8 mouse cellular contexts compared by ENCODE assay signal in the genomic region with DNA sequence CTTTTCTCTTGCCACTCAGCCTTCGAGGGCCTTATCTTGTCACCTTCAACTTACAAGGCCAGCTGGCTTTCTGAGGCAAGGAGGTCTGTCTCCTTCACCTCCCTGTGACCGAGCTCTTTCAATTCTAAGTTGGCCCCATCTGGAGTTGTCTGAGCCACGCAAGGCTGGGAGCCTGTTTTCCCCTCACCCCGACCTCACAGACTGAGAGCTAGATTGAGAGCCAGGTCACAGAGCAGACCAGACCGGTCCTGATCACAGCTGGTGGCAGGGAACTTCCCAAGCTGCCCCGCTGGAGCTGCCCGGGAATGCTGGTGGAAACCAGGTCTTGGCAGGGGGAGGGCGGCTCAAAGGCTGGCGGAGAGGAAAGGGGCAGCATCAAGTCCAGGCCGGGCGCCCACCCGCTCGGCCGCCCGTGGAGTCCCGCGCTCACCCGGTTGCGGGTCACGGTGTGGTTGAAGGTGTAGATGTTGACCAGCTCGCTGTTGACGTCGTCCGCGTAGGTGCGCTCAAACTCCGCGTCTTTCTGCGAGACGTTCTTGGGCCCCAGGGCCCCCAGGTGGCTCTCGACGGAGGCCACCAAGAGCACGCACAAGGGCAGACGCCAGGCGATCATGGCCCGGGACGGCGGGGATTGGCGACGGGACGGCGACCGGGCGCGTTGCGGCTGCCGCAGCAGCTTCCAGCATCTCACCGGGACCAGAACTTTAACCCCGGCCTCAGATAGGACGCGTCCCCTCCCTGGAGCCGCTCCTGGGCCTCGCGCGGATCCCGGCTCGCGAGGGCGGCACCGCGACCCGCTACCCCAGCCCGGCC. TPM values are rescaled to one million over a fixed set of nuclear protein-coding genes. Genes with fewer than 3 reads are reported as not detected.
A peak's percentile ranks its signal among the peaks of the same experiment; 100 is the strongest.
DNase-seq lines count a peak whose midpoint lies in the region; ATAC-seq lines count a peak whose summit lies in the region.

No protein-coding gene starts in this region.

- peak overlapping the region; percentile 92 for H3K4me3 ChIP-seq in brown adipose tissue, adult 24 weeks (ENCODE audit: insufficient read depth, low read depth, low read length)
- H3K4me3 ChIP-seq in forebrain, embryonic 11.5 days (ENCODE audit: low read depth, low read length) = peak overlapping the region; percentile 83
- H3K4me3 ChIP-seq in megakaryocyte, embryonic 14.5 days (replicated peaks) = peak overlapping the region; percentile 99

- peaks cover 15% of the 10 kb centered on the region for H3K4me1 ChIP-seq in brown adipose tissue, adult 24 weeks (ENCODE audit: control insufficient read depth, insufficient read depth, insufficient read length, low read length)
- H3K4me1 ChIP-seq in forebrain, embryonic 11.5 days (replicated peaks; ENCODE audit: control insufficient read depth, insufficient read depth, low read length) = peaks cover 11% of the 10 kb centered on the region; the same call in 1 of the 2 replicates
- H3K4me1 ChIP-seq in megakaryocyte, embryonic 14.5 days = peaks cover 32% of the 10 kb centered on the region

- H3K27me3 ChIP-seq in forebrain, embryonic 11.5 days (ENCODE audit: control insufficient read depth, insufficient read depth, low read length) = no peaks in the 10 kb centered on the region
- H3K27me3 ChIP-seq in megakaryocyte, embryonic 14.5 days (replicated peaks) = no peaks in the 10 kb centered on the region

- peak overlapping the region; percentile 84 for H3K27ac ChIP-seq in brown adipose tissue, adult 24 weeks (replicated peaks; ENCODE audit: low read depth, low read length)
- peak overlapping the region; percentile 71 for H3K27ac ChIP-seq in forebrain, embryonic 11.5 days (ENCODE audit: low read depth, low read length)

- peak; percentile 56 for ATAC-seq in frontal cortex, adult (ENCODE audit: low TSS enrichment)
- ATAC-seq in forebrain, embryonic 11.5 days (replicated peaks; ENCODE audit: low FRiP score) = peak; percentile 53

- H3K9ac ChIP-seq in forebrain, embryonic 11.5 days (ENCODE audit: low read length) = peak overlapping the region; percentile 86

- no peak for DNase-seq in frontal cortex, postnatal 25 days (ENCODE audit: low spot score in 2 of 2)
- no peak for DNase-seq in forebrain, embryonic 11.5 days (ENCODE audit: low spot score)
- peak; percentile 59 for DNase-seq in heart, postnatal 4 days
- peak; percentile 46 to 54 for DNase-seq in layer of hippocampus, postnatal 36 days
- peak; percentile 33 to 42 for DNase-seq in right cerebral cortex, postnatal 36 days (ENCODE audit: low spot score in 2 of 2)

- under 1% methylated on average over 61 of the region's 63 CpGs for WGBS in forebrain, embryonic 11.5 days

- no peaks in the 10 kb centered on the region; the same call in 1 of the 2 replicates for H3K36me3 ChIP-seq in forebrain, embryonic 11.5 days (ENCODE audit: control insufficient read depth, insufficient read depth, low read length)
- H3K36me3 ChIP-seq in megakaryocyte, embryonic 14.5 days (replicated peaks; ENCODE audit: low read length) = peaks cover 45% of the 10 kb centered on the region

- peak overlapping the region; percentile 93 for H3K4me2 ChIP-seq in forebrain, embryonic 11.5 days (ENCODE audit: low read depth, low read length, severe bottlenecking)

- no peaks in the 10 kb centered on the region for H3K9me3 ChIP-seq in forebrain, embryonic 11.5 days (ENCODE audit: control insufficient read depth, low read length)
- no peaks in the 10 kb centered on the region for H3K9me3 ChIP-seq in megakaryocyte, embryonic 14.5 days

RNA-seq across cellular contexts. Expression of gene Sidt2, which starts 0.6 kb away (rescaled TPM):
- polyA plus RNA-seq in brown adipose tissue, adult 24 weeks (2012; ENCODE audit: insufficient read depth, insufficient read length, missing spikeins) = 19.6 and 42.1 TPM in 2 replicates
- 21.2 and 28.5 TPM in 2 replicates for polyA plus RNA-seq in forebrain, embryonic 11.5 days (2014; fragmentation: Nextera tagmentation; extraction: Ambion mirVana)
- total RNA-seq in heart, postnatal 4 days (2021) = 10 to 100 TPM; 57.1 to 67.0 TPM
- 10 to 100 TPM; 77.5 to 82.1 TPM for total RNA-seq in layer of hippocampus, postnatal 36 days (2021)
- 9.5 and 30.5 TPM in 2 replicates for polyA plus RNA-seq in megakaryocyte, embryonic 14.5 days (2012; ENCODE audit: insufficient read depth, low replicate concordance)

RNA-seq across cellular contexts. Expression of gene Tagln, which starts 18.6 kb away (rescaled TPM):
- 17.2 and 26.0 TPM in 2 replicates for polyA plus RNA-seq in brown adipose tissue, adult 24 weeks (2012; ENCODE audit: insufficient read depth, insufficient read length, missing spikeins)
- 22.0 and 26.5 TPM in 2 replicates for polyA plus RNA-seq in forebrain, embryonic 11.5 days (2014; fragmentation: Nextera tagmentation; extraction: Ambion mirVana)
- total RNA-seq in heart, postnatal 4 days (2021) = 100 to 1,000 TPM; 111 to 124 TPM
- total RNA-seq in layer of hippocampus, postnatal 36 days (2021) = 1 to 10 TPM; 7.8 to 9.3 TPM
- 1.8 TPM in 1 of 2 replicates, not detected in the other for polyA plus RNA-seq in megakaryocyte, embryonic 14.5 days (2012; ENCODE audit: insufficient read depth, low replicate concordance)

RNA-seq across cellular contexts. Expression of gene Rnf214, which starts 47.8 kb away (rescaled TPM):
- 20.6 and 23.0 TPM in 2 replicates for polyA plus RNA-seq in brown adipose tissue, adult 24 weeks (2012; ENCODE audit: insufficient read depth, insufficient read length, missing spikeins)
- polyA plus RNA-seq in forebrain, embryonic 11.5 days (2014; fragmentation: Nextera tagmentation; extraction: Ambion mirVana) = 80.6 and 90.6 TPM in 2 replicates
- total RNA-seq in heart, postnatal 4 days (2021) = 10 to 100 TPM; 36.3 to 39.4 TPM
- total RNA-seq in layer of hippocampus, postnatal 36 days (2021) = 10 to 100 TPM; 68.2 to 76.1 TPM
- polyA plus RNA-seq in megakaryocyte, embryonic 14.5 days (2012; ENCODE audit: insufficient read depth, low replicate concordance) = 5.8 and 6.8 TPM in 2 replicates

RNA-seq across cellular contexts. Expression of gene Pcsk7, which starts 48.2 kb away (rescaled TPM):
- polyA plus RNA-seq in brown adipose tissue, adult 24 weeks (2012; ENCODE audit: insufficient read depth, insufficient read length, missing spikeins) = 9.5 and 11.6 TPM in 2 replicates
- polyA plus RNA-seq in forebrain, embryonic 11.5 days (2014; fragmentation: Nextera tagmentation; extraction: Ambion mirVana) = 17.9 and 18.8 TPM in 2 replicates
- total RNA-seq in heart, postnatal 4 days (2021) = 10 to 100 TPM; 20.6 to 25.2 TPM
- 10 to 100 TPM; 23.3 to 25.3 TPM for total RNA-seq in layer of hippocampus, postnatal 36 days (2021)
- polyA plus RNA-seq in megakaryocyte, embryonic 14.5 days (2012; ENCODE audit: insufficient read depth, low replicate concordance) = 6.5 and 7.7 TPM in 2 replicates

RNA-seq across cellular contexts. Expression of gene Pafah1b2, which starts 58.0 kb away (rescaled TPM):
- 27.8 and 43.8 TPM in 2 replicates for polyA plus RNA-seq in brown adipose tissue, adult 24 weeks (2012; ENCODE audit: insufficient read depth, insufficient read length, missing spikeins)
- polyA plus RNA-seq in forebrain, embryonic 11.5 days (2014; fragmentation: Nextera tagmentation; extraction: Ambion mirVana) = 274 and 277 TPM in 2 replicates
- total RNA-seq in heart, postnatal 4 days (2021) = 100 to 1,000 TPM; 104 TPM
- total RNA-seq in layer of hippocampus, postnatal 36 days (2021) = 100 to 1,000 TPM; 227 to 234 TPM
- 17.5 and 72.4 TPM in 2 replicates for polyA plus RNA-seq in megakaryocyte, embryonic 14.5 days (2012; ENCODE audit: insufficient read depth, low replicate concordance)

Comparison
In these comparisons a context has a peak if more than half of its experiments do, and no peak if none do; other contexts are left out.
1. DNase-seq: peak in heart, postnatal 4 days (single experiment), layer of hippocampus, postnatal 36 days (2 of 2) and right cerebral cortex, postnatal 36 days (2 of 2); none in frontal cortex, postnatal 25 days (0 of 2) and forebrain, embryonic 11.5 days (single experiment).
2. Peak in every context shown above with its lines, with median percentiles within 50 percentile points of each other: H3K4me3 ChIP-seq.